Mouse (Mus musculus) hindbrain, embryonic 16.5 days (tissue): ENCODE measurements around the gene Got2. TPM values are rescaled to one million over a fixed set of nuclear protein-coding genes. Genes with fewer than 3 reads are reported as not detected.

Experiments used
- ATAC-seq: fragments of 200-750 bp; cut with Nextera tagmentation; 2 replicates; pipeline ENCODE4 v1.8.0; 2017; ENCODE audit warnings: moderate TSS enrichment, moderate library complexity
- H3K27ac ChIP-seq: fragments of 300-500 bp; sonication (generic); 2 replicates; pipeline ENCODE4 v1.5.1; 2014; ENCODE audit warnings: low read depth, mild to moderate bottlenecking, control low read depth, low read length, moderate library complexity
- H3K27me3 ChIP-seq: fragments of 300-500 bp; sonication (generic); replicated peaks from 2 replicates; pipeline ENCODE4 v1.6.1; 2014; ENCODE audit warnings: low read length; ENCODE audit not compliant: control insufficient read depth, insufficient read depth
- H3K36me3 ChIP-seq: fragments of 300-500 bp; sonication (generic); 2 replicates; pipeline ENCODE4 v1.6.1; 2014; ENCODE audit warnings: mild to moderate bottlenecking, low read length, moderate library complexity, mixed read lengths; ENCODE audit not compliant: control insufficient read depth, insufficient read depth
- H3K4me1 ChIP-seq: fragments of 300-500 bp; sonication (generic); 2 replicates; pipeline ENCODE4 v1.6.1; 2014; ENCODE audit warnings: low read depth, low read length; ENCODE audit not compliant: control insufficient read depth, insufficient read depth
- H3K4me2 ChIP-seq: fragments of 300-500 bp; sonication (generic); 2 replicates; pipeline ENCODE4 v1.6.1; 2014; ENCODE audit warnings: mild to moderate bottlenecking, low read length, control low read depth, moderate library complexity
- H3K4me3 ChIP-seq: fragments of 300-500 bp; sonication (generic); 2 replicates; pipeline ENCODE4 v1.5.1; 2014; ENCODE audit warnings: mild to moderate bottlenecking, low read length, control low read depth, moderate library complexity
- H3K9ac ChIP-seq: fragments of 300-500 bp; sonication (generic); 2 replicates; pipeline ENCODE4 v1.6.1; 2014; ENCODE audit warnings: low read depth, mild to moderate bottlenecking, control low read depth, low read length, moderate library complexity
- H3K9me3 ChIP-seq: fragments of 300-500 bp; sonication (generic); 2 replicates; pipeline ENCODE4 v1.6.1; 2014; ENCODE audit warnings: mild to moderate bottlenecking, low read length, moderate library complexity; ENCODE audit not compliant: control insufficient read depth
- WGBS: fragments of 180-500 bp; shearing (Covaris S2); extraction: QIAGEN DNeasy Blood & Tissue Kit; methylation state at CpG from one replicate; pipeline ENCODE4 v1.1.7; 2014; 5-methylcytosine and 5-hydroxymethylcytosine counted together
- polyA plus RNA-seq: library from polyadenylated mRNA; unstranded; fragments of >200 nt; fragmentation: Nextera tagmentation; extraction: Ambion mirVana; gene quantifications from 2 replicates; pipeline ENCODE4 v1.2.1, GENCODE M21; 2015

The Got2 gene
- polyA plus RNA-seq, 1 experiment from 2014 or later, result 252 TPM

- 85% methylated on average over 5 of the region's 5 CpGs for WGBS
Observed at GRCm38 (mm10) chr8:95893701-95894100, 5.4 kb upstream of the Got2 start.

GRCm38 (mm10) chr8:95887578-95888284 is 616 bp downstream of the Got2 start:
- WGBS, result under 1% methylated on average over 38 of the region's 38 CpGs
- Histone ChIP-seq H3K9me3 (no peaks in the 10 kb centered on the region), H3K4me1 (peaks cover 17% of the 10 kb centered on the region), H3K27me3 (no peaks in the 10 kb centered on the region), H3K36me3 (no peaks in the 10 kb centered on the region), H3K4me2 (peak overlapping the region; percentile 75), H3K4me3 (peak overlapping the region; percentile 94), H3K9ac (peak overlapping the region; percentile 88), H3K27ac (peak overlapping the region; percentile 85)
- peak; percentile 94 for ATAC-seq

More at GRCm38 (mm10) chr8:95893701-95894100, 5.4 kb upstream of the Got2 start:
- no peaks in the 10 kb centered on the region for H3K36me3 ChIP-seq
- no peaks in the 10 kb centered on the region for H3K27me3 ChIP-seq
- no peaks in the 10 kb centered on the region for H3K9me3 ChIP-seq
- H3K9ac ChIP-seq, result no peak overlapping the region
- no peak for ATAC-seq
- no peak overlapping the region for H3K27ac ChIP-seq
- H3K4me2 ChIP-seq, result no peak overlapping the region
- H3K4me3 ChIP-seq, result no peak overlapping the region
- no peaks in the 10 kb centered on the region for H3K4me1 ChIP-seq

GRCm38 (mm10) chr8:95886647-95887577 is 1.4 kb downstream of the Got2 start:
- no peak for ATAC-seq
- Histone ChIP-seq H3K4me3 (peak overlapping the region; percentile 94), H3K36me3 (no peaks in the 10 kb centered on the region), H3K9me3 (no peaks in the 10 kb centered on the region), H3K4me2 (peak overlapping the region; percentile 75), H3K9ac (peak overlapping the region; percentile 88), H3K4me1 (peaks cover 17% of the 10 kb centered on the region), H3K27me3 (no peaks in the 10 kb centered on the region), H3K27ac (peak overlapping the region; percentile 85)
- WGBS, result 65% methylated on average over 17 of the region's 17 CpGs

GRCm38 (mm10) chr8:95885966-95886365 is 2.4 kb downstream of the Got2 start:
- peaks cover 17% of the 10 kb centered on the region for H3K4me1 ChIP-seq
- no peak overlapping the region for H3K4me2 ChIP-seq
- no peak overlapping the region for H3K27ac ChIP-seq
- no peak overlapping the region for H3K9ac ChIP-seq
- no peaks in the 10 kb centered on the region for H3K36me3 ChIP-seq
- H3K27me3 ChIP-seq, result no peaks in the 10 kb centered on the region
- 74% methylated on average over 5 of the region's 5 CpGs for WGBS
- no peaks in the 10 kb centered on the region for H3K9me3 ChIP-seq
- no peak for ATAC-seq
- no peak overlapping the region for H3K4me3 ChIP-seq

- Histone ChIP-seq H3K27me3 (no peaks in the 10 kb centered on the region), H3K36me3 (no peaks in the 10 kb centered on the region), H3K4me1 (peaks cover 17% of the 10 kb centered on the region), H3K4me3 (no peak overlapping the region), H3K27ac (no peak overlapping the region), H3K4me2 (no peak overlapping the region), H3K9ac (no peak overlapping the region), H3K9me3 (no peaks in the 10 kb centered on the region)
- no peak for ATAC-seq
- whole genome bisulfite sequencing, result 72% methylated on average over 5 of the region's 5 CpGs
Observed at GRCm38 (mm10) chr8:95885271-95885841, 3.0 kb downstream of the Got2 start.

- no peak overlapping the region for H3K4me2 ChIP-seq
- H3K4me1 ChIP-seq, result peaks cover 17% of the 10 kb centered on the region
- H3K36me3 ChIP-seq, result no peaks in the 10 kb centered on the region
- H3K9me3 ChIP-seq, result no peaks in the 10 kb centered on the region
- no peak overlapping the region for H3K27ac ChIP-seq
- H3K27me3 ChIP-seq, result no peaks in the 10 kb centered on the region
- 79% methylated on average over 12 of the region's 12 CpGs for WGBS
- no peak overlapping the region for H3K4me3 ChIP-seq
- no peak for ATAC-seq
- no peak overlapping the region for H3K9ac ChIP-seq
Observed at GRCm38 (mm10) chr8:95884491-95884890, 3.9 kb downstream of the Got2 start.

- Histone ChIP-seq H3K9me3 (no peaks in the 10 kb centered on the region), H3K36me3 (peaks cover 2% of the 10 kb centered on the region), H3K9ac (no peak overlapping the region), H3K4me2 (no peak overlapping the region), H3K4me1 (peaks cover 20% of the 10 kb centered on the region), H3K27me3 (no peaks in the 10 kb centered on the region), H3K4me3 (no peak overlapping the region), H3K27ac (no peak overlapping the region)
- WGBS, result 92% methylated on average over 9 of the region's 9 CpGs
- no peak for ATAC-seq
Observed at GRCm38 (mm10) chr8:95882191-95882590, 6.2 kb downstream of the Got2 start.

GRCm38 (mm10) chr8:95881576-95881975 is 6.8 kb downstream of the Got2 start:
- ATAC-seq, result no peak
- 93% methylated on average over 3 of the region's 3 CpGs for WGBS
- Histone ChIP-seq H3K27ac (no peak overlapping the region), H3K9ac (no peak overlapping the region), H3K4me2 (no peak overlapping the region), H3K4me1 (peaks cover 14% of the 10 kb centered on the region), H3K27me3 (no peaks in the 10 kb centered on the region), H3K36me3 (peaks cover 8% of the 10 kb centered on the region), H3K4me3 (no peak overlapping the region), H3K9me3 (no peaks in the 10 kb centered on the region)

GRCm38 (mm10) chr8:95879823-95880222 is 8.5 kb downstream of the Got2 start:
- WGBS, result 87% methylated on average over 4 of the region's 4 CpGs
- no peak for ATAC-seq
- peaks cover 20% of the 10 kb centered on the region for H3K36me3 ChIP-seq
- no peak overlapping the region for H3K4me2 ChIP-seq
- H3K27ac ChIP-seq, result no peak overlapping the region
- no peak overlapping the region for H3K4me3 ChIP-seq
- H3K9me3 ChIP-seq, result no peaks in the 10 kb centered on the region
- H3K4me1 ChIP-seq, result peaks cover 4% of the 10 kb centered on the region
- no peak overlapping the region for H3K9ac ChIP-seq
- no peaks in the 10 kb centered on the region for H3K27me3 ChIP-seq
